Mouse (Mus musculus) thymus, postnatal 4 days (tissue): ENCODE results near the gene Hypk.
"Not testable (repeated sequence)": the region's sequence is repeated elsewhere in the genome, so short reads cannot be mapped to it uniquely, and the experiment has no call there.

ENCODE experiments used
- DNase-seq: peaks from one replicate; pipeline ENCODE4 v3.0.0; 2021

The Hypk gene

GRCm38 (mm10) chr2:121448739-121449535 is 4.2 kb upstream of the Hypk start, which contains the start of gene Serf2:
Serf2 (plus strand) TSS chr2:121449195.
- peak; percentile 99 for DNase-seq

GRCm38 (mm10) chr2:121449545-121450011 is 3.5 kb upstream of the Hypk start:
- no peak for DNase-seq

DNA sequence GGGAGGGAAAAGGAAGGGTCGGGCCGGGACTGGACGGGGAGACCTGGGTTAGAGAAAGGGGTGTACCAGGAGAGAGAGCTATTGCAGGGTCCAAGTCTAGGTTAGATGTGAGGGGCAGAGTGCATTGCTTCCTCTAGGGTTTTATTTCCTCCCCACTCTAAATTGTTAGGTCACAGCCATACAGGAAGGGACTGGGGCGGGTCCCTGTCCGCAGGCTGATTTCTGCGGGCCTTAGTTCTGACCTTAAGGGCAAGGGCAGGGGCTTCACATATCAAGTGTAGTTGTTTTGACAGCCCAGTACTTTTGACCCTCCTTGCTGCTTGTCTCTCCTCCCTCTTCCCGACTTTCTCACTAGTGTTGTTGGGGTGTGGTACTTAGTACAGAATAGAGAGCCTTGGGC is 3.0 kb upstream of the Hypk start:
- no peak for DNase-seq

DNA sequence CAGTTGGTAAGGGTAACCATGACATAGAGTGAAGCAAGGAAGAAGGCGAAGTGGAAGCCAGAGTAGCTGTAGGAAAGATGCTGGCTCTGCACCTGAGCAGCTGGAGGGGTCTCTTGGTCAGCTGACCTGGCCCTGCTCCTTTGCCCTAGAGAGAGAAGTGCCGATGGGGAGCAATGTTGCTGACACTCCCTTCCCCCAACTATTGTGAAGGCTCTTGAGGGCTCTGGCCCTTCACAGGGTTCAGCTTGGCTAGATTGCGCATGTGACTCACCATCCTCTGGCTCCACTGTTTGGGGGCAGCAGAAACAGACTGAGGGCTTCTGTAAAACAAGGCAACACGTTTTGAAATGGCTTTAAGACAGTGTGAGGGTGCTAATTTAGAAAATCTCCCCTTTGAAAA is 729 bp upstream of the Hypk start:
- no peak for DNase-seq

DNA sequence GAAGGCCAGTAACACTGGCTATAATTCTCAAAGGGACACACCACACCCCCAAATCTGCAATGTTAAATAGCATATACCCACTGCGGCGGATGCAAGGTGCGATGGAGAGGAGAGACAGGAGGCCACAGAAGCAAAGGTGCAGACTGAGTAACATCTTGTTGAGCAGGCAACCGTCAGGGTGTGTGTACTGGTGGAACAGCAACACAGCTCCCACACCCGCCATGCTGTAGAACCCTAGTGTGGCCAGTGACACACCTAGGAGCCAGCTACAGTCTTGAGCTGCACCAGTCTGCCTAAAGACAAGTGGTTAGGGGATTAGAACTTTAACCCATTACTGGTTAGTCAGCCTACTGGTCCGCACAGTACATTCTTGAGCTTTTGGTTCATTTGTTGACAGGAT is 827 bp downstream of the Hypk start:
- DNase-seq, result no peak

DNA sequence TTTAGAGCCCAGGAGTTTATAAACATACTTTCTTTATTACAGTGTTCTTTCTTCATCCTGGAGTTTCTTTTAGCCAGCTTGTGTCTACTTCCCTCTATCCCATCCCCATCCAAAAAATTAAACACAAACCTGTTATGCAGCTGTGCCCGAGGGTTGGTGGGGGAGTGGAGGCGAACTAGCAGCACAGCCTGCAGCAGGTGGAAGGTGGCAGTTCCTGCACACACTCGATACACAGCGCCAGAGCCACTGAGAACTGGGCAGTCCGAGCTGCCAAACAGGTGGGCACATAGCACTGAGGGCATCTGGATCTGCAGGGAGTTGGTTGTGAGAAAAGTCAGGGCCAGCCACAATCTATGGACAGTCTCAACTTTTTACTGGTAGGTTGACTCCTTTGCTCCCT is 2.4 kb downstream of the Hypk start:
- DNase-seq, result no peak

DNA sequence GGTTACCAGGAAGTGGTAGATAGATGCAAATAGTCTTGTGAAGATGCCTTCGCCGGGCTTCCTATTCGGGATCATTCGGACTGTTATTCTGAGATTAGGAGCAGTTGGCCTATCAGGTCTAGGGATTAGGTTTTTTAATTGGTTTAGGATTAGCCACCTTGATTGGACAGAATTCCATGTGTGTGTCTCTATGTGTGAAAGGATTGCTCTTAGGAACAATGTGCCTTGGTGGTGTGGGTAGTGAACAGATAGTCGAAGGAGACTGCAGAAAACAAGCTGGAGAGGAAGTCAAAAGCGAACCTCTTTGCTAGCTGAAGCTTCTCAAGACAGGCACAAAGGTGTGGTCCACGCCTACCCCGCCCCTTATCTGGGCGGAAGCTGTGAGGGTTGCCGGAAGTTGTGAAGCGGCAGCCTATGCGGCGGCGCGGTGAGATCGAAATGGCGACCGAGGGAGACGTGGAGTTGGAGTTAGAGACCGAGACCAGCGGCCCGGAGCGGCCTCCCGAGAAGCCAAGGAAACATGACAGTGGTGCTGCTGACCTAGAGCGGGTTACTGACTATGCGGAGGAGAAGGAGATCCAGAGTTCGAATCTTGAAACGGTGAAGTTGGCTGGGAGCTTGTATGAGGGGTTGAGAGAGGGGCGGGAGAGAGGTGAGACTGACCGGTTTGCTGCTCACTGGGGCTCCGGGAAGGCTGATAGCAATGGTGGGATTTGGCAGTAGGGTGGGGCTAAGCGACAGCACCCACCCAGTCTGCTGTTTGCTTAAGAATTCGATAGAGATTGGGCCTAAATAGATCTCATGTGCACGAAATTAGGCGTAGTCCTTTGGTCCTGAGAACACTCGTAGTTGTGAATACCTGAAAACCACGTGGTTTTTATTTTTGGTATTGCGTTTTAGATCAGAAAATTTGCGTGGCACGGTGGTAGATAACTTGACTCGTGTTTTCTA is 3.9 kb downstream of the Hypk start, which contains the start of gene Serinc4:
TSS of gene Serinc4 (minus strand) at position 90 of the 951 bp plus-strand sequence.
- DNase-seq, result peak; percentile 90

DNA sequence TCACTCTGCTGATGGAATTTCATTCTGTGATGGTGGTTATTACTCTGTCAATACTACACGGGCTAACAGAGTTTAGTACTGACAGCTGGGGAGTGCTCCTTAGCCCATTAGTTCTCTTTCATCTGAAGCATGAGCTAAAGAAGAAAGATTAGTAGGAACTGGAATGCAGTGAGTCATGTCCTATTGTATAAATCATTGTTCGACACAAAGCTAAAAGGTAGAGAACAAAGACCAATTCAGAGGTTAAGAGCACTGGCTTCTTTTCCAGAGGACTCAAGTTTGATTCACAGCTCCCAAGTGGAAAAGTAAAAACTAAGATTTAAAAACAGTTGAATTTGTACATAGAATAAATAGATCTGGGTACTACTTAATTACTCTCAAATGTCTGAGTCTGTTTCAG is 7.0 kb downstream of the Hypk start:
- no peak for DNase-seq

DNA sequence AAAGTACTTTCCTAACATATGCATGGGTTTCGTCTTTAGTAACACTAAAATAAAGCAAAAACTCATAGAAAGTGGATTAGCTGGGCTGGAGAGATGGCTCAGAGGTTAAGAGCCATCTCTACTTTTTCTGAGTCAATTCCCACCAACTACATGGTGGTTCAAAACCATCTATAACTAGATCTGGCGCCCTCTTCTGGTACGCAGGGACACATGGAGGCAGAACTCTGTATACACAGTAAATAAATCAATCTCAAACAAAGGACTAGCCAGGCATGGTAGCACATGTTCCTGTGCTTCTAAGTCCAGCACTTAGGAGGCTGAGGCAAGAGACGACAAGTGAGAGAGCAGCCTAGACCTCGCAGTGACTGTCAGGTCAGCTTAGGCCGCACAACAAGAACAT is 15.9 kb downstream of the Hypk start:
- not testable (repeated sequence) for DNase-seq

GRCm38 (mm10) chr2:121472783-121473182 is 19.7 kb downstream of the Hypk start:
- not testable (repeated sequence) for DNase-seq

DNA sequence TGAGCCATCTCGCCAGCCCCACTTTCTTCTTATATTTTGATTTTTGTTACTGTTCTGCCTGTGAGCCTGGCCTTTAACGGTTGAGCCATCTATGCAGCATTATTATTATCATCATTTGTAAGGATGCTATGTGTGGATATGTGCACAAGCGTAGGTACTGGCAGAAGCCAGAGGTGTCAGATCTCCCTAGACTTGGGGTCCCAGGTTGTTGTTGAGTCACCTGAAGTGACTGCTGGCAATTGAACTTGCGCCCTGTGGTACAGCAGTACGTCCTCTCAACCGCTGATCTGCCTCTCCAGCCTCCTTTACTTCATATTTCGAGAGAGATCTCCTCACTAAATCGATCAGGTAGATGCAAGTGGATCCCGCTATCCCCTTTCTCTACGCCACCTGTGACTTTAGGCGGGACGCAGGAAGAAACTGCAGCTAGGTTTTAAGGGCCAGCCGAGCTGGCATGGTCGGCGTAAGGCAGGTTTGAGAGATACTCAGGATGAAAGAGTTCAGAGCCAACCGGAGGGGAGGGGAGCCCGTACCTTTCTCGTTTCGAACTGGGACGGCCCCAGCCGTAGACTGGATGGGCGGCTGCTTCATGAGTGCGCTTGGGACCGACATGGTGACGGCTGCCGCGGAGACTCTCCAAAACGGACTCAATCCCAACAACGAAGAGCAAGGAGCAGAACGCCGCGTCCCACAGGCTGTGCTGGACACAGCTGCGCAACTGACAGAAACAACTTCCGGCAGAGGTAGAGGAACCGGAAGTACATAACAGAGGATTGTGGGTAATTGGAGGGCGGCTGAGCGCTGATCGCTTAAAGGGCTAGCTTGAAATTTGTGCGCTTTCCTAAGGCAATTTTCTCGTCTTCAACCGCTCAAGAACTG is 20.4 kb downstream of the Hypk start, which contains the start of gene Mfap1b:
TSS of gene Mfap1b (minus strand) at position 767 of the 879 bp plus-strand sequence.
- peak; percentile 78 for DNase-seq

DNA sequence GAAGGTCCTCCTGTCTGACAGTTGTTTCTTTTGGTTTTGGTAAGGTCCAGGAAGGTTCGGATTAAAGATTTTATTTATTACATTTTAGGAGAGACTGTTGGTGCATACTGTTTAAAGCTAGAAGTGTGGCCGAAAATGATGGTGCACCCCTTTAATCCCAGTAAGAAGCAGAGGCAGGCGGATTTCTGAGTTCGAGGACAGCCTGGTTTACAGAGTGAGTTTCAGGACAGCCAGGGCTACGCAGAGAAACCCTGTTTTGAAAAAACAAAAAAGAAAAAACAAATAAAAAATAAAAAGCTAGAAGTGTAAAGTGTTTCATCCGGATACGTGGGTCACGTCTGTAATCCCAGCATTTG is 21.1 kb downstream of the Hypk start:
- DNase-seq, result no peak

GRCm38 (mm10) chr2:121475306-121475705 is 22.2 kb downstream of the Hypk start:
- not testable (repeated sequence) for DNase-seq

GRCm38 (mm10) chr2:121477491-121478266 is 24.6 kb downstream of the Hypk start:
- no peak for DNase-seq

- peak; percentile 60 for DNase-seq
These were observed 27.4 kb downstream of the Hypk start for GRCm38 (mm10) chr2:121480498-121480897.

DNA sequence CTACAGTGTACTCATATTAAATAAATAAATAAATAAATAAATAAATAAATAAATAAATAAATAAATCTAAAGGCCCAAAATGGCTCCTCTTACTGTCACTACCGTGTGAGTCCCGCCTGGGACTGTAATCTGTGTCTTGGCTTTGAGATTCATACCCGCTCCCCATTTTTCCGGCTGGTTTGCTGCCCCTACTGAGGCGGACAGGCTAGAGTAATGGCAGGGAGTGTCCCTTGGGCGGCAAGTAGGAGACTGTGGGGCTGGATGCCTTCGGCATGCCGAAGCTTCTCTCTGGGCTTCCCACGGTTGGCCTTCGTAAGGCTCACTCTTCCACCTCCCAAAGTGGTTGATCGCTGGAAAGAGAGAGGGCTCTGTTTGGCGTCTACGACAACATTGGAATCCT is 27.8 kb downstream of the Hypk start:
- not testable (repeated sequence) for DNase-seq

- DNase-seq, result no peak
These were observed 30.5 kb downstream of the Hypk start for GRCm38 (mm10) chr2:121483576-121483975.

GRCm38 (mm10) chr2:121484403-121484802 is 31.3 kb downstream of the Hypk start:
- DNase-seq, result not testable (repeated sequence)

- DNase-seq, result not testable (repeated sequence)
These were observed 48.5 kb downstream of the Hypk start for GRCm38 (mm10) chr2:121501550-121501949.

DNA sequence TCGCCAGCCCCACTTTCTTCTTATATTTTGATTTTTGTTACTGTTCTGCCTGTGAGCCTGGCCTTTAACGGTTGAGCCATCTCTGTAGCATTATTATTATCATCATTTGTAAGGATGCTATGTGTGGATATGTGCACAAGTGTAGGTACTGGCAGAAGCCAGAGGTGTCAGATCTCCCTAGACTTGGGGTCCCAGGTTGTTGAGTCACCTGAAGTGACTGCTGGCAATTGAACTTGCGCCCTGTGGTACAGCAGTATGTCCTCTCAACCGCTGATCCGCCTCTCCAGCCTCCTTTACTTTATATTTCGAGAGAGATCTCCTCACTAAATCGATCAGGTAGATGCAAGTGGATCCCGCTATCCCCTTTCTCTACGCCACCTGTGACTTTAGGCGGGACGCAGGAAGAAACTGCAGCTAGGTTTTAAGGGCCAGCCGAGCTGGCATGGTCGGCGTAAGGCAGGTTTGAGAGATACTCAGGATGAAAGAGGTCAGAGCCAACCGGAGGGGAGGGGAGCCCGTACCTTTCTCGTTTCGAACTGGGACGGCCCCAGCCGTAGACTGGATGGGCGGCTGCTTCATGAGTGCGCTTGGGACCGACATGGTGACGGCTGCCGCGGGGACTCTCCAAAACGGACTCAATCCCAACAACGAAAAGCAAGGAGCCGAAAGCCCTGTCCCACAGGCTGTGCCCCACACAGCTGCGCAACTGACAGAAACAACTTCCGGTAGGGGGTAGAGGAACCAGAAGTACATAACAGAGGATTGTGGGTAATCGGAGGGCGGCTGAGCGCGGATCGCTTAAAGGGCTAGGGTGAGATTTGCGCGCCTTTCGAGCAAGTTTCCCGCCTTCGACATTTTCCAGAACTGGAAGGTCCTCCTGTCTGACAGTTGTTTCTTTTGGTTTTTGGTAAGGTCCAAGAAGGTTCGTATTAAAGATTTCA is 53.1 kb downstream of the Hypk start, which contains the start of the genes Mfap1a and Wdr76:
TSS of gene Mfap1a (minus strand) at position 724 of the 941 bp plus-strand sequence.
TSS of gene Wdr76 (plus strand) at position 782 of the 941 bp plus-strand sequence.
- DNase-seq, result peak; percentile 85
